Mouse (Mus musculus) neutrophil, adult 5-6 weeks (primary cell): ENCODE results near the gene Ankrd13a. TPM values are rescaled to one million over a fixed set of nuclear protein-coding genes. Genes with fewer than 3 reads are reported as not detected.

ENCODE experiments used
- total RNA-seq: library from RNA; stranded (forward); fragments of 200-1000 nt; gene quantifications from 2 replicates; pipeline ENCODE4 v1.2.3, GENCODE M21; 2017

The Ankrd13a gene
- total RNA-seq, 1 experiment from 2014 or later = 325 TPM

Other genes starting within 250 kb of the Ankrd13a start
- gene Fam222a, start 206.7 kb upstream of the Ankrd13a start, total RNA-seq = 0.37 and 1.5 TPM in 2 replicates
- gene Trpv4, start 116.3 kb upstream of the Ankrd13a start, total RNA-seq = 0.12 and 0.25 TPM in 2 replicates
- 43.3 and 46.4 TPM in 2 replicates for gene Gltp, start 83.7 kb upstream of the Ankrd13a start, total RNA-seq
- gene Tchp, start 66.9 kb upstream of the Ankrd13a start, total RNA-seq = 17.9 and 20.9 TPM in 2 replicates
- gene Git2, start 840 bp downstream of the Ankrd13a start, total RNA-seq = 214 and 229 TPM in 2 replicates
- gene 1500011B03Rik, start 48.8 kb downstream of the Ankrd13a start, total RNA-seq = 29.0 and 41.8 TPM in 2 replicates
- 1.1 and 3.1 TPM in 2 replicates for gene 4930519G04Rik, start 79.0 kb downstream of the Ankrd13a start, total RNA-seq
- gene Gm9936, start 84.0 kb downstream of the Ankrd13a start, total RNA-seq = 0.23 TPM in 1 of 2 replicates, not detected in the other
- gene Oasl2, start 122.3 kb downstream of the Ankrd13a start, total RNA-seq = 336 and 355 TPM in 2 replicates
- gene Oasl1, start 148.6 kb downstream of the Ankrd13a start, total RNA-seq = 37.8 and 41.7 TPM in 2 replicates
- gene 2210016L21Rik, start 167.5 kb downstream of the Ankrd13a start, total RNA-seq = 15.6 and 15.8 TPM in 2 replicates
- 0.12 TPM in 1 of 2 replicates, not detected in the other for gene Hnf1a, start 196.4 kb downstream of the Ankrd13a start, total RNA-seq
- 31.2 and 34.7 TPM in 2 replicates for gene Sppl3, start 236.5 kb downstream of the Ankrd13a start, total RNA-seq